Mouse (Mus musculus): ENCODE results near the gene Isy1. TPM values are rescaled to one million over a fixed set of nuclear protein-coding genes. Genes with fewer than 3 reads are reported as not detected.

Gene Isy1
- polyA plus RNA-seq, 1 experiment from 2014 or later, result 73.8 TPM

- H3K27me3 ChIP-seq (ENCODE audit: control insufficient read depth, insufficient read depth, low read length), result no peaks in the 10 kb centered on the region
- H3K9me3 ChIP-seq (ENCODE audit: control insufficient read depth, low read length), result no peaks in the 10 kb centered on the region
- WGBS, result 92% methylated on average over 7 of the region's 7 CpGs
- H3K4me2 ChIP-seq (ENCODE audit: low read depth, low read length, severe bottlenecking), result no peak overlapping the region
- no peak overlapping the region for H3K9ac ChIP-seq (ENCODE audit: low read length)
- no peak overlapping the region for H3K27ac ChIP-seq (ENCODE audit: low read depth, low read length)
- ATAC-seq (replicated peaks; ENCODE audit: low FRiP score), result no peak
- DNase-seq (ENCODE audit: low spot score), result peak; percentile 30
- no peaks in the 10 kb centered on the region for H3K4me1 ChIP-seq (replicated peaks; ENCODE audit: control insufficient read depth, insufficient read depth, low read length)
- H3K4me3 ChIP-seq (ENCODE audit: low read depth, low read length), result no peak overlapping the region
- H3K36me3 ChIP-seq (ENCODE audit: control insufficient read depth, insufficient read depth, low read length), result no peaks in the 10 kb centered on the region
Measured at GRCm38 (mm10) chr6:87875562-87875961, 37.0 kb upstream of the Isy1 start.

GRCm38 (mm10) chr6:87875083-87875482, 36.5 kb upstream of the Isy1 start:
- 90% methylated on average over 1 of the region's 1 CpGs for WGBS
- ATAC-seq (replicated peaks; ENCODE audit: low FRiP score), result no peak
- no peaks in the 10 kb centered on the region for H3K9me3 ChIP-seq (ENCODE audit: control insufficient read depth, low read length)

DNA sequence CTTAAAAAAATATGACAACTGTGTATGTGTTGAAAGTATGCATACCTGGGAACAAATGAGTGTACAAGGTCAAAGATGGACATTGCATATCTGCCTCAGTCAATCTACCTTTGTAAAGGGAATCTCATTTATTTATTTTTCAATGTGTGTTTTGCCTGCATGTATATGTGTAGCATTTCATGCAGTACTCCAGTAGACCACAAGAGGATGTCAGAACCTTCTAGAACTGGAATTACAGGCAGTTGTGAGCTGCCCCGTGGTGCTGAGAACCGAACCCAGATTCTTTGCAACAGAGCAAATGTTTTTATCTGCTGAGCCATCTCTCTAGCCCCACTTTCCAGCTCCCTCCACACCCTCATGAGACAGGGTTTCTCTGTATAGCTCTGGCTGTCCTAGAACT, 35.4 kb upstream of the Isy1 start:
- Histone ChIP-seq H3K9me3 (ENCODE audit: control insufficient read depth, low read length) (no peaks in the 10 kb centered on the region), H3K4me3 (ENCODE audit: low read depth, low read length) (no peak overlapping the region), H3K4me2 (ENCODE audit: low read depth, low read length, severe bottlenecking) (no peak overlapping the region), H3K27ac (ENCODE audit: low read depth, low read length) (no peak overlapping the region), H3K27me3 (ENCODE audit: control insufficient read depth, insufficient read depth, low read length) (no peaks in the 10 kb centered on the region), H3K36me3 (ENCODE audit: control insufficient read depth, insufficient read depth, low read length) (no peaks in the 10 kb centered on the region), H3K9ac (ENCODE audit: low read length) (no peak overlapping the region), H3K4me1 (replicated peaks; ENCODE audit: control insufficient read depth, insufficient read depth, low read length) (no peaks in the 10 kb centered on the region)
- WGBS, result 89% methylated on average over 2 of the region's 2 CpGs
- no peak for ATAC-seq (replicated peaks; ENCODE audit: low FRiP score)
- no peak for DNase-seq (ENCODE audit: low spot score)

More at GRCm38 (mm10) chr6:87875083-87875482, 36.5 kb upstream of the Isy1 start:
- peak; percentile 28 for DNase-seq (ENCODE audit: low spot score)
- no peaks in the 10 kb centered on the region for H3K4me1 ChIP-seq (replicated peaks; ENCODE audit: control insufficient read depth, insufficient read depth, low read length)
- H3K27me3 ChIP-seq (ENCODE audit: control insufficient read depth, insufficient read depth, low read length), result no peaks in the 10 kb centered on the region
- H3K9ac ChIP-seq (ENCODE audit: low read length), result no peak overlapping the region
- no peak overlapping the region for H3K4me2 ChIP-seq (ENCODE audit: low read depth, low read length, severe bottlenecking)
- H3K4me3 ChIP-seq (ENCODE audit: low read depth, low read length), result no peak overlapping the region
- H3K27ac ChIP-seq (ENCODE audit: low read depth, low read length), result no peak overlapping the region
- H3K36me3 ChIP-seq (ENCODE audit: control insufficient read depth, insufficient read depth, low read length), result no peaks in the 10 kb centered on the region

DNA sequence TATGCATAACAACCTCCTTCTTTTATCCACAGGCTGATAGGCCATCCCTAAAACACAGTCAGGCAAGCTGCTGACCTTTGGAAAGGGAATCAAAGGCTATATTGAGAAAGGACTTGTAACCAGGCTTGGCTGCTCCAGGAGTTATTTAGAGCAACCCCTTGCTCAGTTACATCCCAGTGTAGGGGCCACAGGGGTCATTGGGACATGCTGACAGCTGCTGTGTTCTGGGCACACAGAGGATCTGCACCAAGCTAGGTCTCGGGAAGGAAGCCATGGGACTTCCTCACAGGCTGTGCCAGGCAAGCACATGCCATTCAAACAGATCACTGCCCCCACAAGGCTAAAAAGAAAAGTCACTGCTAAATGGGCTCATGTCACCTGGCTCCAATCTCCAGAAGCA, 34.5 kb upstream of the Isy1 start:
- WGBS, result 58% methylated on average over 1 of the region's 1 CpGs
- Histone ChIP-seq H3K9ac (ENCODE audit: low read length) (no peak overlapping the region), H3K4me3 (ENCODE audit: low read depth, low read length) (no peak overlapping the region), H3K27me3 (ENCODE audit: control insufficient read depth, insufficient read depth, low read length) (no peaks in the 10 kb centered on the region), H3K4me2 (ENCODE audit: low read depth, low read length, severe bottlenecking) (no peak overlapping the region), H3K36me3 (ENCODE audit: control insufficient read depth, insufficient read depth, low read length) (no peaks in the 10 kb centered on the region), H3K4me1 (replicated peaks; ENCODE audit: control insufficient read depth, insufficient read depth, low read length) (no peaks in the 10 kb centered on the region), H3K9me3 (ENCODE audit: control insufficient read depth, low read length) (no peaks in the 10 kb centered on the region), H3K27ac (ENCODE audit: low read depth, low read length) (no peak overlapping the region)
- no peak for ATAC-seq (replicated peaks; ENCODE audit: low FRiP score)
- DNase-seq (ENCODE audit: low spot score), result peak; percentile 31

DNA sequence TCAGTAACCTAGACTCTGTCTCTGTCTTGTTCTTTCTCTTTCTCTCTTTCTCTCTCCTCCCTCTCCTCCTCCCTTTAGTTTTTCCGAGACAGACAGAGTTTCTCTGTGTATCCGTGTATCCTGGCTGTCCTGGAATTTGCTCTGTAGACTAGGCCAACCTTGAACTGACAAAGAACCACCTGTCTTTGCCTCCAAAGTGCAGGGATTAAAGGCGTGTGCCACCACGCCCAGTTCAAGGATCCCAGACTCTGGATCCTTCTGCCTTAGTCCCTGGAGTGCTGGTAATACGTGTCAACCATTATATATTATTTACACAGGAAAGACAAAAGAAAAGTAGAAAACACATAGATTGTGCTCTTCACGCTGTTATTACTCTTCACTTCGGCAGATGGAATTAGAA, 32.6 kb upstream of the Isy1 start:
- H3K4me3 ChIP-seq (ENCODE audit: low read depth, low read length), result no peak overlapping the region
- DNase-seq (ENCODE audit: low spot score) (no peak), ATAC-seq (replicated peaks; ENCODE audit: low FRiP score) (no peak)
- H3K27ac ChIP-seq (ENCODE audit: low read depth, low read length), result no peak overlapping the region
- no peaks in the 10 kb centered on the region for H3K36me3 ChIP-seq (ENCODE audit: control insufficient read depth, insufficient read depth, low read length)
- no peaks in the 10 kb centered on the region for H3K27me3 ChIP-seq (ENCODE audit: control insufficient read depth, insufficient read depth, low read length)
- WGBS, result 91% methylated on average over 7 of the region's 7 CpGs
- H3K9me3 ChIP-seq (ENCODE audit: control insufficient read depth, low read length), result no peaks in the 10 kb centered on the region
- H3K4me2 ChIP-seq (ENCODE audit: low read depth, low read length, severe bottlenecking), result no peak overlapping the region
- H3K9ac ChIP-seq (ENCODE audit: low read length), result no peak overlapping the region
- no peaks in the 10 kb centered on the region for H3K4me1 ChIP-seq (replicated peaks; ENCODE audit: control insufficient read depth, insufficient read depth, low read length)

DNA sequence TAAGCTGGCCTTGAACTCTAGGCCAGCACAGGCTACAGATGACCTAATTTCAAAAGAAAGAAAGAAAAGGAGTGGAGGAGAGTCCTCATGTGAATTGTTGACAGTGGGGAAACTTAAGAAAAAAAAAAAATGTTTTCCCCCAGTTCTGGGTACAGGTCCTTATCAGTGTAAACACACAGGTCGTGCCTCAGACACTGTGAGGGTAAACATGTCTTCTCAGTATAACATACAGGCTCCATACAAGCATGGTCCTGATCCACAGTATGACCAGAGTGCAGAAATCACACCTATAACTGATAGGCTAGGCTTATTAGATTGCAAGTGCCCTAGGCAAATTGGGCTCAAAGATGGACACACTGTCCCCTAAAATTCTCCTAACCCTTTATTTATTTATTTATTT, 31.8 kb upstream of the Isy1 start:
- no peak for DNase-seq (ENCODE audit: low spot score)
- H3K27me3 ChIP-seq (ENCODE audit: control insufficient read depth, insufficient read depth, low read length), result no peaks in the 10 kb centered on the region
- no peak overlapping the region for H3K9ac ChIP-seq (ENCODE audit: low read length)
- H3K4me2 ChIP-seq (ENCODE audit: low read depth, low read length, severe bottlenecking), result no peak overlapping the region
- H3K4me3 ChIP-seq (ENCODE audit: low read depth, low read length), result no peak overlapping the region
- H3K36me3 ChIP-seq (ENCODE audit: control insufficient read depth, insufficient read depth, low read length), result no peaks in the 10 kb centered on the region
- no peaks in the 10 kb centered on the region for H3K9me3 ChIP-seq (ENCODE audit: control insufficient read depth, low read length)
- 78% methylated on average over 1 of the region's 1 CpGs for WGBS
- H3K27ac ChIP-seq (ENCODE audit: low read depth, low read length), result no peak overlapping the region
- no peak for ATAC-seq (replicated peaks; ENCODE audit: low FRiP score)
- no peaks in the 10 kb centered on the region for H3K4me1 ChIP-seq (replicated peaks; ENCODE audit: control insufficient read depth, insufficient read depth, low read length)

DNA sequence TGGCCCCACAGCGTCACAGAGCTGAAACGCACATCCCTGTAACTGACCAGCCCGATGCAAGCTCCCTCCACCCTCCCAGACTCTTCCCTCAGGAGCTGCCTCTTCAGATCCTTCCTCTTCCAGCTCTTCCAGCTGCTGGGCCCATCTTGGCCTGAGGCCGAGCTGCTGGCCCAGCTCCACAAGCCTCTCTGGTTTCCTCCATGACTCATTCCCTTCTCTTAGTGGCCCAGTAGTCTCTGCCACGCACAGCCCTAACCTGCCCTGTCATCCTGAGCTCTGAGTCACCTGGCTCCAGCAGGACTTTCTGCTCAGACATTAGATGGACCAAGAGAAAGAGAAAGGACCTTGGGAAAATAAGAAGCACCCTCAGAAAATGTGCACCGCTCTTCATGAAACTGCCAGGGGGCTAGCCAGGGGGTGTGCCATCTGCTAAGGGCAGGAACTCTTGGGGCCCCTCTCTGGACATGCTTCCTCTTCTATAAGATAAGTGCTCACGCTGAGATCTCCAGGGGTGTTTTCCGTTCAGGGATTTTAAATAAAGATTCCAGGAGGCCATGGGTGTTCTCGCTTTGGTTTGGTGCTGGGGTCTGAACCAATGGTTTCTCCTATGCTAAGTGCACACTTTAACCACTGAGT, 30.4 kb upstream of the Isy1 start:
- H3K9ac ChIP-seq (ENCODE audit: low read length), result no peak overlapping the region
- DNase-seq (ENCODE audit: low spot score), result no peak
- H3K36me3 ChIP-seq (ENCODE audit: control insufficient read depth, insufficient read depth, low read length), result no peaks in the 10 kb centered on the region

DNA sequence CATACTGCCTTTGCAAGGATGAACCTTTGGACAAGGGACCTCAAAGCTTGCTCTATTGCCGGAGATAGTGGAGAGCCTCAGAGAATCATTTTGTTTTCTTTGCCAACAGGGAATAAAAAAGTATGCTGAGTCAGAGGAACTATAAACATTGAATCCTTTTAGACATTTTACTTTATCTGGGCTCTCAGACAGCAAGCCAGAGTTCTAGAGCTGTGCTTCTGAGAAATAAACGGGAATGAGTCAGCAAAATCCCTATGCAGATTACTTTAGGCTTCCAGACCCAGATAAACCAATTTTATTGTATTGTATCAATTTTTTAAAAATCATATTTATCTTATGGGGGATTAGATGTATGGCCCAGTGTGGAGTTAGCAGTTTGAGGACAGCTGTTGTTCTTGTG, 28.7 kb upstream of the Isy1 start:
- H3K27me3 ChIP-seq (ENCODE audit: control insufficient read depth, insufficient read depth, low read length), result no peaks in the 10 kb centered on the region; the same call in 1 of the 2 replicates
- WGBS, result 79% methylated on average over 2 of the region's 2 CpGs
- no peak for DNase-seq (ENCODE audit: low spot score)
- no peaks in the 10 kb centered on the region for H3K9me3 ChIP-seq (ENCODE audit: control insufficient read depth, low read length)
- H3K4me1 ChIP-seq (replicated peaks; ENCODE audit: control insufficient read depth, insufficient read depth, low read length), result no peaks in the 10 kb centered on the region
- no peaks in the 10 kb centered on the region for H3K36me3 ChIP-seq (ENCODE audit: control insufficient read depth, insufficient read depth, low read length)
- H3K9ac ChIP-seq (ENCODE audit: low read length), result no peak overlapping the region
- no peak for ATAC-seq (replicated peaks; ENCODE audit: low FRiP score)
- H3K4me2 ChIP-seq (ENCODE audit: low read depth, low read length, severe bottlenecking), result no peak overlapping the region
- H3K27ac ChIP-seq (ENCODE audit: low read depth, low read length), result no peak overlapping the region
- H3K4me3 ChIP-seq (ENCODE audit: low read depth, low read length), result no peak overlapping the region

More for the DNA sequence above, 30.4 kb upstream of the Isy1 start:
- Histone ChIP-seq H3K4me3 (ENCODE audit: low read depth, low read length) (no peak overlapping the region), H3K27ac (ENCODE audit: low read depth, low read length) (no peak overlapping the region), H3K4me2 (ENCODE audit: low read depth, low read length, severe bottlenecking) (no peak overlapping the region), H3K27me3 (ENCODE audit: control insufficient read depth, insufficient read depth, low read length) (no peaks in the 10 kb centered on the region; the same call in 1 of the 2 replicates), H3K9me3 (ENCODE audit: control insufficient read depth, low read length) (no peaks in the 10 kb centered on the region), H3K4me1 (replicated peaks; ENCODE audit: control insufficient read depth, insufficient read depth, low read length) (no peaks in the 10 kb centered on the region)
- WGBS, result 81% methylated on average over 9 of the region's 9 CpGs
- ATAC-seq (replicated peaks; ENCODE audit: low FRiP score), result no peak

DNA sequence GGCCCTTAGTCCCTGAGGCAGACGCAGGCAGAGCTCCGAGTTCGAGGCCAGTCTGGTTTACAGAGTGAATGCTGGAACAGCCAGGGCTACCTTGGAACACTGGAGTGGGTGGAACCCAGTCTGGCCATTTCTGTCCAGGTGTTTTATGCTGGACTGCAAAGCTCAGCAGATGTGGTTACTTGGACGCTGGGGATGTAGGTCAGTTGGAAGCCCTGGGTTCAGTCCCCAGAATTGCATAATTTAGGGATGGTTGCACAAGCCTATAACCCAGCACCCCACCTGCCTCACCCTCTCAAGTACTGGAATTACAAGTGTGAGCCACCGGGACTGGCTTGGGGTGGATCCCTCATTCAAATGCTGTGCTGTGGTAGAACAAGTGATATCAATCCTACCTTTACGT, 27.6 kb upstream of the Isy1 start:
- Histone ChIP-seq H3K36me3 (ENCODE audit: control insufficient read depth, insufficient read depth, low read length) (no peaks in the 10 kb centered on the region), H3K9me3 (ENCODE audit: control insufficient read depth, low read length) (no peaks in the 10 kb centered on the region), H3K4me1 (replicated peaks; ENCODE audit: control insufficient read depth, insufficient read depth, low read length) (no peaks in the 10 kb centered on the region), H3K4me2 (ENCODE audit: low read depth, low read length, severe bottlenecking) (no peak overlapping the region), H3K9ac (ENCODE audit: low read length) (no peak overlapping the region), H3K4me3 (ENCODE audit: low read depth, low read length) (no peak overlapping the region), H3K27ac (ENCODE audit: low read depth, low read length) (no peak overlapping the region), H3K27me3 (ENCODE audit: control insufficient read depth, insufficient read depth, low read length) (no peaks in the 10 kb centered on the region; the same call in 1 of the 2 replicates)
- ATAC-seq (replicated peaks; ENCODE audit: low FRiP score) (no peak), DNase-seq (ENCODE audit: low spot score) (no peak)
- WGBS, result 82% methylated on average over 6 of the region's 6 CpGs
